Mouse (Mus musculus): ENCODE results near the gene Sertad4.

Gene Sertad4

DNA sequence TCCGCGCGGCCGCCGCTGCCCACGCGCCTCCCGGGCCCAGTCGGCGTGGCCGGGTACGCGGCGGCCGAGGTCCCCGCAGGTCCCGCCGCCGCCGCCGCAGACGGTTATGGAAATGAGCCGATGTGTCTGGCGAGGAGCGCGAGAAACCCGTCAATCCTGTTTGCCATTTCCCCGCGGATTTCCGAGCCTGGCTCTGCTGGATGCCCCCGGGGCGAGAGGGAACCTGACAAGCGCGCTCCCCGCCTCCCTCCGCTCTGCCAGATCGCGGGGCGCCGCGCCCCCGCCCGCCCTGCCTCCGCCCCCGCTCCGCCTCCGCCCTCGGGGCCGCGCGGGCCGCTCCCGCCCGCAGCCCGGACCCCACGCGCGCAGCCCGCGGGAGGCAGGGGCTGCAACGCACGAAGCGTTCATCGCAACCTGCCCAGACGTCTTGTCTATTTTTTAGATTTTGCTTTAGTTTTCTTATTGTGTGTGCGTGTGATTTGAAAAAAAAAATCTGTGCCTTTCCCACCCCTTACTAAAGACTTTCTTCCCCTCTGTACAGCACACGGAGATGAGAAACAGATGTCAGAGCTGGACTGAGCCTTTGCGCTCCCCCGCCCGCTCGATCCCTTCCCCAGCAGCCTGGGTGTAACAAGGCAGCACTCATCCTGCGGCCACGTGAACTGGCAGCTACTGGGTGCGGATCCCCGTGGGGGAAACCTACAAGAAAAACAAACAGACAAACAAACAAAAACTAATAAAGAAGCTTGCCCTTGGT, at the start of gene Sertad4:
Gene Sertad4 (minus strand): TSS at position 283 of the 757 bp plus-strand sequence.
- DNase-seq (ENCODE audit: low spot score in 2 of 2): no peak

GRCm38 (mm10) chr1:192901516-192901915, 46.0 kb upstream of the Sertad4 start:
- DNase-seq (ENCODE audit: low spot score in 2 of 2): no peak

DNA sequence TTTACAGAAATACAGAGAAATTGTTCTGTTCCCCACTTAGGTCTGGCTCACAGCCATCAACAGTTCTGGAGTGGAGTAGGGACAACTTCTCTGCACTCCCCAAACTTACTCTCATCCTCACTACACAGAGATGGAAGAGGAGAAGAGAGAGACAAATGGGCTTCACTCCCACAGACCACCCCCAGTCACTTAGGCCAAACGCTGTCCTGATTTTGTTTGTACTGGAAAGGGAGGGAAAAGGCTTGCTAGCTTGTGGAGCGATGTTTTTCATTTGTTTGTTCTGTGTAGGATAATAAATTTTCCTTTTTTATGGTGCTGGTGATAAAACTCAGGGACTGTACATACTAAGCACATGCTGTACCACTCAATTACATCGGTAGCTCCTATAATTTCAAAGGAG, 45.4 kb upstream of the Sertad4 start:
- no peak for DNase-seq (ENCODE audit: low spot score in 2 of 2)

GRCm38 (mm10) chr1:192898742-192899141, 43.2 kb upstream of the Sertad4 start:
- DNase-seq (ENCODE audit: low spot score in 2 of 2): no peak

DNA sequence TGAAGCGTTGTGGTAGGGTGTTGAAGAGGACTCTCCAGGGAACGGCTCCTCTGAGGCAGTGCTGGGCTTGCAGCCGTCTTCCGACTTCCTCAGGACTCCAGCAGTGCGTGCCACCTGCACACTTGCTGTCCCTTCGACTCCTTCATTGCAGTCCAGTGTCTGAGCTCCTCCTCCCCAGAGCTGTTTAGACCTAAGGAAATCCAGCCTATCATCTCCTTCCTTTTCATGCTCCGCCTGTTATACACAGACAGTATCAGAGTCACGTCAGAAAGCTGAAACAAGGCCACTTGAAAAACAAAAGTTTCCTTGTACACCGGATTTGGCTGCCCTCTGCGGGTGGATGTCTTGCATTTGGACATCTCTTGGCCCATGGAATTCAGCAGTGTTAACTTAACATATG, 41.7 kb upstream of the Sertad4 start:
- no peak for DNase-seq (ENCODE audit: low spot score in 2 of 2)

GRCm38 (mm10) chr1:192896076-192896475, 40.5 kb upstream of the Sertad4 start:
- DNase-seq (ENCODE audit: low spot score in 2 of 2): no peak

- DNase-seq (ENCODE audit: low spot score in 2 of 2): no peak
Observed at GRCm38 (mm10) chr1:192890716-192891115, 35.2 kb upstream of the Sertad4 start.

DNA sequence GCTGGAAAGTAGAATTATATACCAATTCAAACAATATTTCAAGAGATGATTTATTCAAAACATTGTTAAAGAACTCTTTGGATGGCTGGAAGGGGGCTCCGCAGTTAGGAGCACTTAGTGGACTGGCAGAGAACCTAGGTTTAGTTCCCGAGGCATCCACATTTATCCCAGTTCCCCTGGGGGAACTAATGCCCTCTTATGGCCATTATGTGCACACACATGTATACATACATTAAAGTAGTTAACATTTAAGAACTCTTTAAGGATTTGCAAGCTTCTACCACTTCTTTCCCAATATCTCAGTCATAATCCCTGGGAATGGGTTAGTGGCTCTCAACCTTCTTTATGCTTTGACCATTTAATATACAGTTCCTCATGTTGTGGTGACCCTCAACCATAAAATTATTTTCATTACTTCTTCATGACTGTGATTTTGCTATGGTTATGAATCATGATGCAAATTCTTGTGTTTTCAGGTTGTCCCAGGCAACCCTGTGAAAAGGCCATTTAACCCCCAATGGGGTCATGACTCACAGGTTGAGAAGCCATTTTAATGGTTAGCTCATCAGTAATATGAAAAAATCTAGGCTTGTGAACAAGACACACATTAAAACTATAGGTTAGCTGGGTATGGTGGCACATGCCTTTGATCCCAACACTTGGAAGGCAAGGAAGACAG, 27.2 kb upstream of the Sertad4 start:
- no peak for DNase-seq (ENCODE audit: low spot score in 2 of 2)

DNA sequence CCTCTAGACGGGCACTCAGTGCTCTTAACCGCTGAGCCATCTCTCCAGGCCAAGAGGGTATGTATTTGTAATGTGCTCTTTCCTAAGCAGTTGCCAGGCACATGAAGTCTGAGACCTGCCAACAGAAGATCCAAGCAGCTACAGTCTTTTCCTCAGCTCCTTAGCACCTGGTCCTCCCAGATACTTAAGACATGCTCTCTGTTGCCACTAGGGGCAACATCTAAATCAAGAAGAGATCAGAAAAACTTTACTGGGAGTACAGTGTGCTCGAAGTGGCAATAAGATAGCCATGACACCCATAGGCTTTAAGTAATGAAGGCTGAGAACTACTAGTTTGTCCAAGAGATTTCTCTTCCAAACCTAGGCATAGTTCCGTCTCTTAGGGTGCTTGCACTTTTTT, 24.6 kb upstream of the Sertad4 start:
- DNase-seq (ENCODE audit: low spot score in 2 of 2): no peak

GRCm38 (mm10) chr1:192879086-192879580, 23.6 kb upstream of the Sertad4 start:
- DNase-seq (ENCODE audit: low spot score in 2 of 2): no peak

- no peak for DNase-seq (ENCODE audit: low spot score in 2 of 2)
Observed at GRCm38 (mm10) chr1:192872841-192873240, 17.3 kb upstream of the Sertad4 start.

GRCm38 (mm10) chr1:192869761-192870160, 14.2 kb upstream of the Sertad4 start:
- no peak for DNase-seq (ENCODE audit: low spot score in 2 of 2)

- no peak for DNase-seq (ENCODE audit: low spot score in 2 of 2)
Observed at GRCm38 (mm10) chr1:192864440-192864839, 8.9 kb upstream of the Sertad4 start.

DNA sequence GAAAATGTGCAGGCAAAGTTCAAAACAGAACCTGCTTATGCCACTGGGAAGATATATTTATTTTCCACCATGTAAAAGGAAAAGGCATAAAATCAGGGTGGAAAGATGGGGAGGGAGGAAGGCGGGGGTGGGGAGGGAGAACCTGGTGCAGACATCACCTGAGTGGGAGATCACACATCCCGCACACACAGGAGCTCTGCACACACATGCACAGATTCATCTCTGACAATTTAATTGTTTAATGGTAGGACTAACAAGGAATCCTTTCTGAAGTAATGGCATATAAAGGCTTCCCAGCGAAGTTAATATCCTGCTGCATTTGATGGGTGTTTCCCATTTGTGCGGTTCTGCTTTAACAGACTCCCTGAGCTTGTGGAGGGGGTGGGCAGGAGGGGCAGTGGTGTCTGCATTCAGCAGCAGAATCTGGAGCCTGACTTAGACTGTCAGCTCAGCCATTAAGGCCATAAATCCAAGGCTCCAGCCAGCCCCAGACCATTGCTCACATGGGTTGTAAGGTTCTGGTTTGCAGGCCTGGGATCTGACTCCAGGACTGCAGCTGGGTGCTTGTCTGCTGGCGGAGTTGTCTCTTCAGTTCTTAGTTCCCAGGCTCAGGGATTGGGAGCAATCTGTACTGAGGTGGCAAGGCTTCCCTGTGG, 5.9 kb upstream of the Sertad4 start:
- no peak for DNase-seq (ENCODE audit: low spot score in 2 of 2)

DNA sequence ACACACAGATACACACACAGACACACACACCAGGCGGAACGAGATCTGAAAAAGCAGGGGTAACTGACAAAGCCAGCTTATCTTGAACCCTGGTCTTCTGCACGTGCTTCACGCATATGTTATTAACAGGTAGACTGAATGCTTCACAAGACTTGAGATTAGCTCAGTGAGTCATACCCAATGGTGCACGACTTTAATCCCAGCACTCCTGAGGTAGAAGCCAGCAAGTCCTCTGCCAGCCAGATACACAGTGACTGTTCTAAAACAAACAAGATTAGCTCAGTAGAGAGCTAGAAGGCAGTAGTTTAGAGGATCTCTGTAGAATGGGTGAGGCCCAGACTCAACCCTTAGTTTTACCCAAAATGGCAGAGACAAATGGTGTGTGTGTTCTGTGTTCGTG, 4.7 kb upstream of the Sertad4 start:
- DNase-seq (ENCODE audit: low spot score in 2 of 2): no peak

DNA sequence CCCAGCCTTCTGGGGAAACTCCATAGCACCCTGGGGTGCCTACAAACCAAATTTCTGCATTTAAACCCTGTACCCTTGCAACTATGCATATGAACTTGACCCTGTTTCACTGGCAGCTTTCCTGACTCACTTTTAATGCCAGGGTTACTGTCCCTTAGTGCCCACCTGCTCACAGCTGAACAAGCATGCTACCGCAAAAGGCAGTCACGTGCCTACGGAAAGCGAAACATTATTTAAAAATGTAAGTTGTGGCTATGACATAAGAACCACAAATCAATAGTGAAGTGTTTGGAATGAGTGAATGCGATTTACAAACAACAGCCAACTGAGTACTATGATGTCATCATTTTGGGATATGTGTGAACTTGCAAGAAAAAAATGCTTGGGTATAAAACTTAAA, 2.0 kb upstream of the Sertad4 start:
- no peak for DNase-seq (ENCODE audit: low spot score in 2 of 2)

GRCm38 (mm10) chr1:192856931-192857330, 1.4 kb upstream of the Sertad4 start:
- DNase-seq (ENCODE audit: low spot score in 2 of 2): no peak

- peak in 1 of 2 experiments; percentile 19 for DNase-seq (ENCODE audit: low spot score in 2 of 2)
Observed at GRCm38 (mm10) chr1:192856411-192856810, 855 bp upstream of the Sertad4 start.

- DNase-seq (ENCODE audit: low spot score in 2 of 2): no peak
Observed at GRCm38 (mm10) chr1:192854819-192855271, 711 bp downstream of the Sertad4 start.

- no peak for DNase-seq (ENCODE audit: low spot score in 2 of 2)
Observed at GRCm38 (mm10) chr1:192853988-192854818, 1.4 kb downstream of the Sertad4 start.

GRCm38 (mm10) chr1:192853429-192853828, 2.1 kb downstream of the Sertad4 start:
- DNase-seq (ENCODE audit: low spot score in 2 of 2): no peak

- DNase-seq (ENCODE audit: low spot score in 2 of 2): no peak
Observed at GRCm38 (mm10) chr1:192852047-192852446, 3.5 kb downstream of the Sertad4 start.
